Mouse (Mus musculus): ENCODE results near the gene Myo18b. TPM values are rescaled to one million over a fixed set of nuclear protein-coding genes. Genes with fewer than 3 reads are reported as not detected.

Gene Myo18b
- polyA plus RNA-seq, 1 experiment: not detected

DNA sequence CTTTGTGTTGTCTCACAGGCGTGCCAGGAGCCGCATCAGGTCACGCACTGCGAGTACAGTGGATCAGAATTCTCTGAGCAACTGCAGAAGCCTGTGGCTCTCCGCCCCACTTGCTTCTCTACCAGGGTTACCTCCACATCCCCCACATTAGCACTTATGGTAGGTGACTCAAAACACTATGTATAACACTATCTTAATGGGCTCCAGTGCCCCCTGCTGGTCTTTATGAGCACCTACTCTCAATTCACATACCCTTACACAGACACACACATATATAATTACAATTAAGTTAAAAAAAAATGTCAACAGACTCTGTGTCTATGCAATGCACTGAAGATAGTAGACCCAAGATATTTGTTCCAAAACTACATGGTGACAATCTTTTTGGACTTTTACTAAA, 127.6 kb downstream of the Myo18b start:
- TF ChIP-seq CTCF (IDR thresholded peaks at IDR 0.05; ENCODE audit: borderline replicate concordance, insufficient read depth, low read length) (no peak), POLR2A (IDR thresholded peaks at IDR 0.05; ENCODE audit: low read depth, low read length) (no peak)
- no peaks in the 10 kb centered on the region for H3K4me1 ChIP-seq (ENCODE audit: control insufficient read depth, insufficient read depth, low read length)
- no peak overlapping the region for H3K4me3 ChIP-seq (ENCODE audit: insufficient read depth, low read length)
- H3K27ac ChIP-seq (ENCODE audit: insufficient read depth, low read length): no peak overlapping the region

DNA sequence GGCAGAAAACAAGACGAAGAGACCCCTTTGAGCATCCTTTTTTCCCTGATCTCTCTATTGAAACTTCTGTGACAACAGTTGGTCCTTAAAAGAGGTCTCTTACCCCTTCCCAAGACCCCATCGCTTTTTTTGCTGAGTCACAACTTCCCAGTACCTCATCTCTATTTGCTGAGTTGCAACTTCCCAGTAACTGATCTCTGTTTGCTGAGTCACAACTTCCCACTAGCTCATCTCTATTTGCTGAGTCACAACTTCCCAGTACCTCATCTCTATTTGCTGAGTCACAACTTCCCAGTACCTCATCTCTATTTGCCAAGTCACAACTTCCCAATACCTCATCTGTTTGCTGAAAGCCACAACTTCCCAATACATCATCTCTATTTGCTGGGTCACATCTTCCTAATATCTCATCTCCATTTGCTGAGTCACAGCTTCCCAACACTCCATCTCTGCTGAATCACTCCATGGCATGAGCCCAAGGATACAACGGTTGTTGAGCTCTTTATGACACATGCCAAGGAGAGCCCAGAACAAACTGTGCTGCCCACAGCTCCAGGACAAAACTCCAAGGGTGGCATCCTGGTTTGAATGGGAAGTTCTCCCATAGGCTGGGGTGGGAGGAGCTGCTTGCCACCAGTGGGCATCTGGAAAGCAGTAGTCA, 134.6 kb downstream of the Myo18b start:
- Histone ChIP-seq H3K27ac (ENCODE audit: insufficient read depth, low read length) (no peak overlapping the region), H3K4me3 (ENCODE audit: insufficient read depth, low read length) (no peak overlapping the region), H3K4me1 (ENCODE audit: control insufficient read depth, insufficient read depth, low read length) (no peaks in the 10 kb centered on the region)
- TF ChIP-seq CTCF (IDR thresholded peaks at IDR 0.05; ENCODE audit: borderline replicate concordance, insufficient read depth, low read length) (no peak), POLR2A (IDR thresholded peaks at IDR 0.05; ENCODE audit: low read depth, low read length) (no peak)

DNA sequence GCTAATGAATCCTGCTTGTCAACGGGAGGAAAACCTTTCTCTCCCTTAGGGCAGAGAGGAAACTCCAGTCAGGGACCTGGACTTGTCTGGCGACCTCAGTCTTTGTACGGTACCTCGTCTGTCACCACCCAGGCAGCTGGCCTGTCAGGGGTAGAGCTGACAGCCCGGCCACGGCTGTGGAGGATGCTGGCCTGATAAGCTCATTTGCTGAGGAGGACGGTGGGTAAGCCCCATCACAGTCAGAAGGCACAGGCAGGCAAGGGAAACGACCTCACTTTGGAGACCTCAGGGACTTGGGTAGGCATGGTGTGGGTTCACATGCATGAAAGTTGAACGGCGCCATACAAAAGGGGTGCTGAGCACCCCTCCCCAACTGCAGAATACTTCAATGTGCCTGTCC, 140.6 kb downstream of the Myo18b start:
- no peak overlapping the region for H3K4me3 ChIP-seq (ENCODE audit: insufficient read depth, low read length)

DNA sequence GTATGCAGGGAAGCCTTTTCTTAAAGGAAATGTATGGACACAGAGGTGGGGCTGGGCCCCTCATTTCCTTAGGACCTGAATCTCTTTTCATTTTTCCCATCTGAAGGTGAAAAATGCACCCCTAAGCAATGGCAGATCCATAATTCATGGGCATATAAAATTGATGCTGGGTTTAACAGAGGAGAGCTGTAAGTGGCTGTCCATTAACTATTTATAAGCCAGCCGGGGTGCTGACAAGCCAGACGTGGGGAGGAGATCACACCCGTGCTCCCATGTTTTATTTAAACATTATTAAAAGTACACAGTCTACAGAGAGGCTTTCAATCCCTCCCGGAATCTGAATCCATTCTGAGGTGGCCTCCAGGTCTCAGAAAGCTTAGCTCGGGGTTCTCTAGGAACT, 146.5 kb downstream of the Myo18b start:
- Histone ChIP-seq H3K4me1 (ENCODE audit: control insufficient read depth, insufficient read depth, low read length) (no peaks in the 10 kb centered on the region), H3K27ac (ENCODE audit: insufficient read depth, low read length) (no peak overlapping the region), H3K4me3 (ENCODE audit: insufficient read depth, low read length) (no peak overlapping the region)
- no peak for TF ChIP-seq POLR2A (IDR thresholded peaks at IDR 0.05; ENCODE audit: low read depth, low read length)
- no peak for TF ChIP-seq CTCF (IDR thresholded peaks at IDR 0.05; ENCODE audit: borderline replicate concordance, insufficient read depth, low read length)

More for the DNA sequence above, 140.6 kb downstream of the Myo18b start:
- TF ChIP-seq CTCF (IDR thresholded peaks at IDR 0.05; ENCODE audit: borderline replicate concordance, insufficient read depth, low read length) (no peak), POLR2A (IDR thresholded peaks at IDR 0.05; ENCODE audit: low read depth, low read length) (no peak)
- Histone ChIP-seq H3K4me1 (ENCODE audit: control insufficient read depth, insufficient read depth, low read length) (no peaks in the 10 kb centered on the region), H3K27ac (ENCODE audit: insufficient read depth, low read length) (no peak overlapping the region)

DNA sequence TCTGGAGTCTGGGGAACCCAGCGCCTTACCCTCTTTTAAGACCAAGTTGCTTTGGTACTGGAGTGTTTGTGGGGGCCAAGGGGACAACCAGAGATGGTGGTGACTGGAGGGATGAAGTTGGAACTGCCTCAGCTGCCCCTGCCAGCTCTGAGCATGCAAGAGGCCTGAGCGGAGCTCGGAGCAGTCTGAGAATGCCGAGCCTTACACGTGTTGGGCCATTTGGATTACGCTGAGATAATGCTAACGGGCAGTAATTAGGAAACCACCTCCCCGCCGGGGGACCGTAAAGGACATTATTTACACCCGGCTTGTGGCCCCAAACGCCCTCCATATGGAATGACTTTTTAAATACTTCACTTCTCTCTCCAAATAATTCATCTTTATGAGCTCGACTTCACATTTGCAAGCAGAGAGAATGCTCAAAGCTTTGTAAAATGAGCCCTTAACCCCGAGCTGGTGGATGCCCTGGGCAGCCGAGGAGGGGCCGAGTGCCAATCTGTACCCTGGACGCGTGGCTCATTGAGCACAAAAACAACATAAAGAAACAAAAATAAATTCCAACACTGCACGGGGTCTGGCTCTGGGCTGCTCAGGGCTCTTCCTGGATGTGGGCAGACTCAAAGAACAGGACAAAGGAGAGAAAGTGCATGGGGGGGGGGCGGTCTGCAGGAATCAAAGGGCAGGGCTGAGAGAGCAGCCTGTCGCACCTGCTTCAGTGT, 148.0 kb downstream of the Myo18b start:
- Histone ChIP-seq H3K27ac (ENCODE audit: insufficient read depth, low read length) (no peak overlapping the region), H3K4me3 (ENCODE audit: insufficient read depth, low read length) (no peak overlapping the region), H3K4me1 (ENCODE audit: control insufficient read depth, insufficient read depth, low read length) (no peaks in the 10 kb centered on the region)
- TF ChIP-seq POLR2A (IDR thresholded peaks at IDR 0.05; ENCODE audit: low read depth, low read length): no peak
- TF ChIP-seq CTCF (IDR thresholded peaks at IDR 0.05; ENCODE audit: borderline replicate concordance, insufficient read depth, low read length): no peak

DNA sequence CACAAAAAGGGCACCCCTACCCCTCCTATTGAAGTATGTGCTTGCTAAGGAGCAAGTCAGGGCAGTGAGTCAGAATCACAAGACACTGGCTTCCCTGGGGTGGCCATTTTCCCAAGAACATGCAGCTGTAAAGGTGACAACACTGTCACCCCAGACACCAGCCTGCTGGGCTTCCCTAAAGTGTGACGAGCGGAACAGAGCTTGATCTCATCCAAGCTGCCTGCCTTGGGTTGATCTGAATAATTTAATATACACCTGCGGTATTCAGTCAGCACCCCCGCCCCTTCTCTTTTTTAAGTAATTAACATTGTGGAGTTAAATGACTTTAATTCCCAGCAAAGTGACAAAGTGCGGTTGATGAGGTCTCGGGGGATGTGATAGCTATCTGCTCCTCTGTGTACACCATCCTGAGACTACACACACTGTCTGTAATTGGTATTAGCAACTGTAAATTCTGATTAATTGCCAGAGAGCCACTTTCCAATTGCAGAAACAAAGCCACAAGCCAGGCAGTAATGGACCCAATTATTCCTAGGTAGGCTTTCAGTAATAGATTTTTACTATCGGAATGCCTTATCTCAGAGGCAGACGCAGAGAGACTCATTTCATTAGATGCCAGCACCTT, 148.7 kb downstream of the Myo18b start:
- TF ChIP-seq POLR2A (IDR thresholded peaks at IDR 0.05; ENCODE audit: low read depth, low read length) (no peak), CTCF (IDR thresholded peaks at IDR 0.05; ENCODE audit: borderline replicate concordance, insufficient read depth, low read length) (no peak)
- Histone ChIP-seq H3K4me1 (ENCODE audit: control insufficient read depth, insufficient read depth, low read length) (no peaks in the 10 kb centered on the region), H3K27ac (ENCODE audit: insufficient read depth, low read length) (no peak overlapping the region), H3K4me3 (ENCODE audit: insufficient read depth, low read length) (no peak overlapping the region)

DNA sequence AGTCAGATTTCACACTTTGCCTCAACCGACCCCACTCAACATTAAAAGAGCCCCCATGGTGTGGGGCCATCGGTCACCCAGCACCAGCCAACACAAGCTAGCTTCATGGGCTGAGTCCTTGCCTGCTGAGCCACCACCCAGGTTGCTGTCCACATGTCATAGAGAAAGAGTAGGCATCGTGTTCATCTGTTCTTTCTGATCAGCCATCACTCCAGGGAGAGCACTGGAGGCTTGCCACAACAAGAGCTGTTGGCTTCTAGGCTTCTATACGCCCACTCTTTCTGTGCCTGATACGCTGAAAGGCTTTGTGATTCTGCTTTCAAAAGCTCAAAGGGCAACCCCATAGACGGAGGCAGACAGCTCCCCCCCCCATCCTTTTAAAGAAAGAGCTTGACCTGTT, 151.0 kb downstream of the Myo18b start:
- no peaks in the 10 kb centered on the region for H3K4me1 ChIP-seq (ENCODE audit: control insufficient read depth, insufficient read depth, low read length)
- TF ChIP-seq CTCF (IDR thresholded peaks at IDR 0.05; ENCODE audit: borderline replicate concordance, insufficient read depth, low read length) (no peak), POLR2A (IDR thresholded peaks at IDR 0.05; ENCODE audit: low read depth, low read length) (no peak)
- H3K4me3 ChIP-seq (ENCODE audit: insufficient read depth, low read length): no peak overlapping the region
- no peak overlapping the region for H3K27ac ChIP-seq (ENCODE audit: insufficient read depth, low read length)

DNA sequence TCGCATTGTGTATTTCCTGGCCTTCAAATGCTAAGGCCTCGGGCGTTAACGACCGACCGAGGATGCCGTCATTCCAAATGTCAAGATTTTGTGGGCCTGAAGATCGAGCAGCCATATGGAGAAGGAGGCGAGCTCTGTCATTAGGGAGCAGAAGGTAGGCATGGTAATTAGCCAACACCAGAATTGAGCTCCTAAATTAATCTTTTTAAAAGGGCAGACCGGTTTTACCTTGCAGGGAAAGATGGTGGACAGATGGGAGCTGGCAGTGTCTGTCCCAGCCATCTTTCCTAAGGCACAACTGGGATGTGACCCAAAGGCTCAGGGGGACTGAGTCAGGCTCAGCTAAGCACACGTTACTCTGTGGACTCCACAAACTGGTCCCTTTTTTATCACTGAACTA, 151.6 kb downstream of the Myo18b start:
- TF ChIP-seq CTCF (IDR thresholded peaks at IDR 0.05; ENCODE audit: borderline replicate concordance, insufficient read depth, low read length) (no peak), POLR2A (IDR thresholded peaks at IDR 0.05; ENCODE audit: low read depth, low read length) (no peak)
- no peaks in the 10 kb centered on the region for H3K4me1 ChIP-seq (ENCODE audit: control insufficient read depth, insufficient read depth, low read length)
- H3K4me3 ChIP-seq (ENCODE audit: insufficient read depth, low read length): no peak overlapping the region
- H3K27ac ChIP-seq (ENCODE audit: insufficient read depth, low read length): no peak overlapping the region

DNA sequence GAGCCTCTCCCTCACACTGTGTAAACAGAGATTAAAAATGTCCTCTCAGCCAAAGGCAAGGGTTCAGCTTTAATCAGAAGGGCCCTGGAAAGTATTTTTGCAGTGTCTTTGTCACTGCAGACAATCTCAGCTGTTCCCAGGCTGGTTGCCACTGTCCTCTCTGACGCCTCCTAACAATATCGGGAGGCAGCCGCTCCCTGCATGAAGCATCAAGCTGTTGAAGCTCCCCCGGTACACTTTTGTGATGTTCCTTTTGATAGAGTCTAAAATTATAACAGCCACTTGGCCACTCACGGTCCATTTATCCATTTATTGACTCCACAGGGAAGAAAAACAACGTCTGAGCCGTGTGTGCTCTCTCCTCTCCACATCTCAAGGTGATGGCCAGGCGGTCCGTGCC, 153.0 kb downstream of the Myo18b start:
- TF ChIP-seq CTCF (IDR thresholded peaks at IDR 0.05; ENCODE audit: borderline replicate concordance, insufficient read depth, low read length) (no peak), POLR2A (IDR thresholded peaks at IDR 0.05; ENCODE audit: low read depth, low read length) (no peak)
- no peaks in the 10 kb centered on the region for H3K4me1 ChIP-seq (ENCODE audit: control insufficient read depth, insufficient read depth, low read length)
- H3K4me3 ChIP-seq (ENCODE audit: insufficient read depth, low read length): no peak overlapping the region
- no peak overlapping the region for H3K27ac ChIP-seq (ENCODE audit: insufficient read depth, low read length)

DNA sequence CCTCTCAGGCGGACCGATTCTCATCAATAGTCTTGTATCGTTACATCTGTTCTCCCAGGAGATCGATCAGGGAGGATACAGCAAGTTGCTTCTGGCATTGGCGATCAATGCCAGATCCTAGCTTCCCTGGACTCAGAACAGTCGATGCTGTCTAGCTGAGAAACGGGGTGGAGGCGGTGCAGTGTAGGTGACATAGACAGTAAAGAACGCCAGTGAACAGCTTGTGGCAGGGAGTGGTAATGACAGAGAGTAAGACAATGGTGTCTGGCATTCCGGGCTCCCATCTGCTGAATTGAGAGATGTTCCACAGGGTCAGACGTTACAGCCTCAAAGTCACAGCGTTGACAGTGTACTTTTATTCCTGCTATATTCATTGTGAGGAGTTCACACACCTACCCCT, 155.5 kb downstream of the Myo18b start:
- Histone ChIP-seq H3K27ac (ENCODE audit: insufficient read depth, low read length) (no peak overlapping the region), H3K4me1 (ENCODE audit: control insufficient read depth, insufficient read depth, low read length) (no peaks in the 10 kb centered on the region), H3K4me3 (ENCODE audit: insufficient read depth, low read length) (no peak overlapping the region)
- TF ChIP-seq CTCF (IDR thresholded peaks at IDR 0.05; ENCODE audit: borderline replicate concordance, insufficient read depth, low read length) (no peak), POLR2A (IDR thresholded peaks at IDR 0.05; ENCODE audit: low read depth, low read length) (no peak)

Measured in embryonic fibroblast, embryonic 13.5 days (primary cell).